Comparison of ENCODE assay signal across 14 mouse cellular contexts in genomic region chr11:17603726-17604493, GRCm38 (mm10).
A peak's percentile ranks its signal among the peaks of the same experiment; 100 is the strongest.
DNase-seq lines count a peak whose midpoint lies in the region; ATAC-seq lines count a peak whose summit lies in the region.
"Had no signal": no experiment of that assay in that cellular context is flagged by ENCODE, and none has a peak within 500 bp of the region (broad histone marks: within the 10 kb centered on the region; RNA-seq: fewer than 3 reads in every experiment).

No protein-coding gene starts in this region.

- ATAC-seq in heart, embryonic 11.5 days (replicated peaks; ENCODE audit: insufficient number of reproducible peaks, low FRiP score, low TSS enrichment): no peak
- ATAC-seq in heart, embryonic 15.5 days (replicated peaks; ENCODE audit: insufficient number of reproducible peaks, insufficient read depth, low FRiP score, low read depth): peak; percentile 43; the same call in 1 of the 2 replicates
- ATAC-seq in kidney, embryonic 14.5 days (ENCODE audit: low FRiP score, low TSS enrichment): no peak
- ATAC-seq in monocyte, adult 5-6 weeks (replicated peaks; ENCODE audit: insufficient number of reproducible peaks, low FRiP score, low TSS enrichment, poor library complexity, severe bottlenecking): no peak
- ATAC-seq: midbrain, embryonic 16.5 days; Patski had no signal

- DNase-seq in heart, adult 18-20 months: peak; percentile 30 to 56
- DNase-seq in lung, postnatal 14 days: peak; percentile 39
- DNase-seq in layer of hippocampus, adult 8-10 months (ENCODE audit: low spot score in 2 of 2): no peak
- DNase-seq in cerebellum, postnatal 36 days: no peak
- DNase-seq: adrenal gland, postnatal 14 days; cerebellum, adult 2 months; liver, embryonic 13.5 days had no signal

- H3K27ac ChIP-seq in heart, embryonic 11.5 days (ENCODE audit: low read depth, low read length): no peak overlapping the region
- peak overlapping the region; percentile 54 for H3K27ac ChIP-seq in heart, embryonic 15.5 days
- peak overlapping the region; percentile 61; the same call in 1 of the 2 replicates for H3K27ac ChIP-seq in kidney, embryonic 14.5 days (ENCODE audit: low read depth, low read length)
- H3K27ac ChIP-seq: forebrain, embryonic 12.5 days; liver, embryonic 13.5 days had no signal

- no peak overlapping the region for H3K4me2 ChIP-seq in heart, embryonic 11.5 days
- no peak overlapping the region for H3K4me2 ChIP-seq in heart, embryonic 15.5 days
- H3K4me2 ChIP-seq in kidney, embryonic 14.5 days (replicated peaks; ENCODE audit: low read depth, low read length): no peak overlapping the region
- H3K4me2 ChIP-seq: forebrain, embryonic 12.5 days; liver, embryonic 13.5 days had no signal

- H3K4me1 ChIP-seq in heart, embryonic 11.5 days (ENCODE audit: control insufficient read depth, insufficient read depth, low read length): no peaks in the 10 kb centered on the region
- H3K4me1 ChIP-seq in heart, embryonic 15.5 days (replicated peaks): no peaks in the 10 kb centered on the region
- 0 out of 2 replicates have a peak, but pooled peaks cover 3% of the 10 kb centered on the region for H3K4me1 ChIP-seq in kidney, embryonic 14.5 days (ENCODE audit: control insufficient read depth, insufficient read depth, low read length)
- H3K4me1 ChIP-seq: forebrain, embryonic 12.5 days; liver, embryonic 13.5 days had no signal

- H3K27me3 ChIP-seq in heart, embryonic 11.5 days (ENCODE audit: control insufficient read depth, insufficient read depth, low read length): no peaks in the 10 kb centered on the region
- no peaks in the 10 kb centered on the region for H3K27me3 ChIP-seq in heart, embryonic 15.5 days
- H3K27me3 ChIP-seq in kidney, embryonic 14.5 days (ENCODE audit: control insufficient read depth, insufficient read depth, low read length): no peaks in the 10 kb centered on the region
- H3K27me3 ChIP-seq: forebrain, embryonic 12.5 days; liver, embryonic 13.5 days; Patski had no signal

- H3K4me3 ChIP-seq in heart, embryonic 11.5 days (ENCODE audit: low read depth, low read length): no peak overlapping the region
- H3K4me3 ChIP-seq in heart, embryonic 15.5 days: no peak overlapping the region
- no peak overlapping the region for H3K4me3 ChIP-seq in kidney, embryonic 14.5 days (ENCODE audit: low read length)
- H3K4me3 ChIP-seq: forebrain, embryonic 12.5 days; liver, embryonic 13.5 days had no signal

- no peaks in the 10 kb centered on the region for H3K9me3 ChIP-seq in heart, embryonic 11.5 days (replicated peaks; ENCODE audit: control insufficient read depth, low read length)
- no peaks in the 10 kb centered on the region for H3K9me3 ChIP-seq in heart, embryonic 15.5 days (replicated peaks)
- H3K9me3 ChIP-seq in kidney, embryonic 14.5 days (ENCODE audit: control insufficient read depth, low read length): no peaks in the 10 kb centered on the region
- H3K9me3 ChIP-seq: forebrain, embryonic 12.5 days; liver, embryonic 13.5 days had no signal

- 78% methylated on average over 6 of the region's 6 CpGs for WGBS in heart, embryonic 11.5 days (ENCODE audit: insufficient replicate concordance)
- 67% methylated on average over 6 of the region's 6 CpGs for WGBS in heart, embryonic 15.5 days
- 67% methylated on average over 6 of the region's 6 CpGs for WGBS in kidney, embryonic 14.5 days

- H3K36me3 ChIP-seq in heart, embryonic 11.5 days (ENCODE audit: control insufficient read depth, insufficient read depth, low read length): no peaks in the 10 kb centered on the region
- H3K36me3 ChIP-seq in heart, embryonic 15.5 days: no peaks in the 10 kb centered on the region
- no peaks in the 10 kb centered on the region for H3K36me3 ChIP-seq in kidney, embryonic 14.5 days (ENCODE audit: control insufficient read depth, insufficient read depth, low read length)
- H3K36me3 ChIP-seq: forebrain, embryonic 12.5 days; liver, embryonic 13.5 days had no signal

- no peak overlapping the region for H3K9ac ChIP-seq in heart, embryonic 11.5 days (ENCODE audit: low read depth, low read length)
- H3K9ac ChIP-seq in heart, embryonic 15.5 days: no peak overlapping the region
- no peak overlapping the region for H3K9ac ChIP-seq in kidney, embryonic 14.5 days (ENCODE audit: low read depth, low read length)
- H3K9ac ChIP-seq: forebrain, embryonic 12.5 days; liver, embryonic 13.5 days had no signal

Comparison
In these comparisons a context has a peak if more than half of its experiments do, and no peak if none do; other contexts are left out.
1. DNase-seq: peak in heart, adult 18-20 months (2 of 2) and lung, postnatal 14 days (single experiment); none in layer of hippocampus, adult 8-10 months (0 of 2) and cerebellum, postnatal 36 days (0 of 2).